Mouse (Mus musculus) layer of hippocampus, adult 18-20 months (tissue): ENCODE measurements around the gene Fam107b. TPM values are rescaled to one million over a fixed set of nuclear protein-coding genes. Genes with fewer than 3 reads are reported as not detected.

Source experiments
- total RNA-seq, 2 experiments: library from RNA; stranded (reverse); gene quantifications; 2 replicates each; pipeline ENCODE4 v1.2.3; 2021

The Fam107b gene
- total RNA-seq, 2 experiments from 2014 or later, result 12.9 to 16.5 TPM

Other genes with a start within 250 kb of the Fam107b start
- gene Rpp38, start 237.8 kb upstream of the Fam107b start, total RNA-seq, result 10 to 100 TPM; 10.7 to 11.9 TPM
- gene Acbd7, start 234.3 kb upstream of the Fam107b start, total RNA-seq, result 1 to 10 TPM in 1 of 2 experiments, under 1 TPM in 1; 0.94 to 1.8 TPM
- gene Olah, start 173.3 kb upstream of the Fam107b start, total RNA-seq, result not detected
- gene Meig1, start 147.8 kb upstream of the Fam107b start, total RNA-seq, result 1 to 10 TPM; 3.7 to 5.5 TPM
- gene Dclre1c, start 146.4 kb upstream of the Fam107b start, total RNA-seq, result 10 to 100 TPM in 1 of 2 experiments, 1 to 10 TPM in 1; 9.9 to 12.5 TPM
- gene Suv39h2, start 95.5 kb upstream of the Fam107b start, total RNA-seq, result 1 to 10 TPM; 3.6 to 4.3 TPM
- 1 to 10 TPM; 4.7 TPM for gene Gm45902, start 57.7 kb upstream of the Fam107b start, total RNA-seq
- 10 to 100 TPM; 43.1 to 44.3 TPM for gene Hspa14, start 57.7 kb upstream of the Fam107b start, total RNA-seq
- under 1 TPM; 0.59 to 0.66 TPM for gene Cdnf, start 57.5 kb upstream of the Fam107b start, total RNA-seq